Mouse (Mus musculus) MEL-GATA-1-ER (cell line): ENCODE data around the gene Snrpd3.
"Not testable (repeated sequence)": the region's sequence is repeated elsewhere in the genome, so short reads cannot be mapped to it uniquely, and the experiment has no call there.

ENCODE experiments used
- DNase-seq: peaks from one replicate; pipeline ENCODE4 v3.0.0-alpha.2; 2012; ENCODE audit warnings: low read depth; ENCODE audit errors: extremely low read depth

The Snrpd3 gene

GRCm38 (mm10) chr10:75517073-75517757 lies at the start of gene Snrpd3:
Snrpd3 (plus strand) TSS chr10:75517551.
- DNase-seq, result peak; percentile 86

GRCm38 (mm10) chr10:75473411-75473810 lies 43.9 kb upstream of the Snrpd3 start:
- DNase-seq, result peak; percentile 68

- no peak for DNase-seq
Observed at GRCm38 (mm10) chr10:75474571-75474970, 42.8 kb upstream of the Snrpd3 start.

GRCm38 (mm10) chr10:75475139-75475850 lies 42.1 kb upstream of the Snrpd3 start:
- DNase-seq, result not testable (repeated sequence)

- no peak for DNase-seq
Observed at GRCm38 (mm10) chr10:75477034-75477433, 40.3 kb upstream of the Snrpd3 start.

- no peak for DNase-seq
Observed at GRCm38 (mm10) chr10:75479955-75480354, 37.4 kb upstream of the Snrpd3 start.

GRCm38 (mm10) chr10:75481703-75482102 lies 35.6 kb upstream of the Snrpd3 start:
- DNase-seq, result no peak

- DNase-seq, result no peak
Observed at GRCm38 (mm10) chr10:75482271-75482670, 35.1 kb upstream of the Snrpd3 start.

GRCm38 (mm10) chr10:75482919-75483483 lies 34.4 kb upstream of the Snrpd3 start:
- DNase-seq, result no peak

- DNase-seq, result no peak
Observed at GRCm38 (mm10) chr10:75484066-75484465, 33.3 kb upstream of the Snrpd3 start.

- DNase-seq, result no peak
Observed at GRCm38 (mm10) chr10:75484767-75485166, 32.6 kb upstream of the Snrpd3 start.

GRCm38 (mm10) chr10:75486086-75486979 lies 31.0 kb upstream of the Snrpd3 start:
- DNase-seq, result peak; percentile 47

- no peak for DNase-seq
Observed at GRCm38 (mm10) chr10:75487131-75487530, 30.2 kb upstream of the Snrpd3 start.

- DNase-seq, result peak; percentile 26
Observed at GRCm38 (mm10) chr10:75489522-75489921, 27.8 kb upstream of the Snrpd3 start.

GRCm38 (mm10) chr10:75490731-75491130 lies 26.6 kb upstream of the Snrpd3 start:
- no peak for DNase-seq

GRCm38 (mm10) chr10:75491234-75491935 lies 26.0 kb upstream of the Snrpd3 start:
- no peak for DNase-seq

GRCm38 (mm10) chr10:75491936-75492262 lies 25.5 kb upstream of the Snrpd3 start:
- DNase-seq, result no peak

GRCm38 (mm10) chr10:75495304-75495703 lies 22.0 kb upstream of the Snrpd3 start:
- DNase-seq, result no peak

GRCm38 (mm10) chr10:75495921-75496320 lies 21.4 kb upstream of the Snrpd3 start:
- no peak for DNase-seq

GRCm38 (mm10) chr10:75499214-75499613 lies 18.1 kb upstream of the Snrpd3 start:
- not testable (repeated sequence) for DNase-seq

GRCm38 (mm10) chr10:75499791-75500190 lies 17.6 kb upstream of the Snrpd3 start:
- no peak for DNase-seq
